Mouse (Mus musculus) heart, embryonic 13.5 days (tissue): ENCODE data around the gene Slc22a1. TPM values are rescaled to one million over a fixed set of nuclear protein-coding genes. Genes with fewer than 3 reads are reported as not detected.

Experiments
- ATAC-seq: fragments of 200-750 bp; cut with Nextera tagmentation; 2 replicates; pipeline ENCODE4 v1.8.0; 2017; ENCODE audit warnings: moderate TSS enrichment; ENCODE audit not compliant: insufficient number of reproducible peaks, low FRiP score, low TSS enrichment; ENCODE audit errors: extremely low read depth
- H3K27ac ChIP-seq: fragments of 300-500 bp; sonication (generic); replicated peaks from 2 replicates; pipeline ENCODE4 v1.5.1; 2015; ENCODE audit warnings: moderate library complexity, mild to moderate bottlenecking, inconsistent platforms
- H3K27me3 ChIP-seq: fragments of 300-500 bp; sonication (generic); replicated peaks from 2 replicates; pipeline ENCODE4 v1.6.1; 2015; ENCODE audit warnings: mild to moderate bottlenecking, inconsistent platforms
- H3K36me3 ChIP-seq: fragments of 300-500 bp; sonication (generic); 2 replicates; pipeline ENCODE4 v1.6.1; 2015; ENCODE audit warnings: mild to moderate bottlenecking, inconsistent platforms
- H3K4me1 ChIP-seq: fragments of 300-500 bp; sonication (generic); 2 replicates; pipeline ENCODE4 v1.6.1; 2015; ENCODE audit warnings: inconsistent platforms
- H3K4me2 ChIP-seq: fragments of 300-500 bp; sonication (generic); 2 replicates; pipeline ENCODE4 v1.6.1; 2015; ENCODE audit warnings: inconsistent platforms, mild to moderate bottlenecking, moderate library complexity
- H3K4me3 ChIP-seq: fragments of 300-500 bp; sonication (generic); 2 replicates; pipeline ENCODE4 v1.5.1; 2015; ENCODE audit warnings: moderate library complexity, mild to moderate bottlenecking, inconsistent platforms
- H3K9ac ChIP-seq: fragments of 300-500 bp; sonication (generic); 2 replicates; pipeline ENCODE4 v1.6.1; 2015; ENCODE audit warnings: inconsistent platforms, mild to moderate bottlenecking, moderate library complexity
- H3K9me3 ChIP-seq: fragments of 300-500 bp; sonication (generic); 2 replicates; pipeline ENCODE4 v1.6.1; 2016; ENCODE audit warnings: inconsistent platforms
- WGBS: fragments of 180-500 bp; shearing (Covaris S2); methylation state at CpG from one replicate; pipeline ENCODE4 v1.1.7; 2015; ENCODE audit warnings: mixed read lengths; 5-methylcytosine and 5-hydroxymethylcytosine counted together
- polyA plus RNA-seq: library from polyadenylated mRNA; unstranded; fragments of >200 nt; fragmentation: Nextera tagmentation; extraction: Ambion mirVana; gene quantifications from 2 replicates; pipeline ENCODE4 v1.2.1, GENCODE M21; 2015

Slc22a1 gene
- polyA plus RNA-seq, 1 experiment from 2014 or later, result 15.1 TPM

- Histone ChIP-seq H3K9ac (no peak overlapping the region), H3K27me3 (no peaks in the 10 kb centered on the region), H3K4me1 (peaks cover 15% of the 10 kb centered on the region), H3K27ac (no peak overlapping the region), H3K9me3 (no peaks in the 10 kb centered on the region), H3K36me3 (no peaks in the 10 kb centered on the region), H3K4me2 (no peak overlapping the region), H3K4me3 (no peak overlapping the region)
- no peak for ATAC-seq
- WGBS, result 63% methylated on average over 13 of the region's 13 CpGs
Observed at GRCm38 (mm10) chr17:12660572-12661260, 14.9 kb downstream of the Slc22a1 start.

- H3K4me3 ChIP-seq, result no peak overlapping the region
- no peak overlapping the region for H3K27ac ChIP-seq
- no peak for ATAC-seq
- no peaks in the 10 kb centered on the region for H3K9me3 ChIP-seq
- H3K4me1 ChIP-seq, result peaks cover 14% of the 10 kb centered on the region
- no peaks in the 10 kb centered on the region for H3K27me3 ChIP-seq
- H3K36me3 ChIP-seq, result no peaks in the 10 kb centered on the region
- H3K9ac ChIP-seq, result no peak overlapping the region
- WGBS, result 89% methylated on average over 10 of the region's 10 CpGs
- H3K4me2 ChIP-seq, result no peak overlapping the region
Observed at GRCm38 (mm10) chr17:12659233-12659632, 16.4 kb downstream of the Slc22a1 start.

- no peak overlapping the region for H3K27ac ChIP-seq
- no peak overlapping the region for H3K4me3 ChIP-seq
- H3K9ac ChIP-seq, result no peak overlapping the region
- H3K36me3 ChIP-seq, result no peaks in the 10 kb centered on the region
- H3K9me3 ChIP-seq, result no peaks in the 10 kb centered on the region
- H3K4me2 ChIP-seq, result no peak overlapping the region
- no peak for ATAC-seq
- H3K27me3 ChIP-seq, result no peaks in the 10 kb centered on the region
- H3K4me1 ChIP-seq, result peaks cover 9% of the 10 kb centered on the region
- 70% methylated on average over 7 of the region's 7 CpGs for WGBS
Observed at GRCm38 (mm10) chr17:12658784-12659183, 16.8 kb downstream of the Slc22a1 start.

GRCm38 (mm10) chr17:12655826-12656225, 19.8 kb downstream of the Slc22a1 start:
- no peak overlapping the region for H3K4me3 ChIP-seq
- no peaks in the 10 kb centered on the region for H3K36me3 ChIP-seq
- no peak overlapping the region for H3K27ac ChIP-seq
- no peak overlapping the region for H3K4me2 ChIP-seq
- ATAC-seq, result no peak
- H3K27me3 ChIP-seq, result no peaks in the 10 kb centered on the region
- 61% methylated on average over 7 of the region's 7 CpGs for WGBS
- peaks cover 19% of the 10 kb centered on the region for H3K4me1 ChIP-seq
- no peaks in the 10 kb centered on the region for H3K9me3 ChIP-seq
- H3K9ac ChIP-seq, result no peak overlapping the region

- no peak for ATAC-seq
- Histone ChIP-seq H3K27ac (no peak overlapping the region), H3K4me3 (no peak overlapping the region), H3K27me3 (no peaks in the 10 kb centered on the region), H3K36me3 (no peaks in the 10 kb centered on the region), H3K4me2 (no peak overlapping the region), H3K9ac (no peak overlapping the region), H3K4me1 (peaks cover 19% of the 10 kb centered on the region), H3K9me3 (no peaks in the 10 kb centered on the region)
- WGBS, result 87% methylated on average over 3 of the region's 3 CpGs
Observed at GRCm38 (mm10) chr17:12654061-12654460, 21.6 kb downstream of the Slc22a1 start.

GRCm38 (mm10) chr17:12652604-12653003, 23.0 kb downstream of the Slc22a1 start:
- Histone ChIP-seq H3K4me1 (peaks cover 19% of the 10 kb centered on the region), H3K9ac (no peak overlapping the region), H3K27ac (peak overlapping the region; percentile 50), H3K9me3 (no peaks in the 10 kb centered on the region), H3K4me2 (0 out of 2 replicates have a peak overlapping the region, but pooled peaks have one; percentile 3), H3K27me3 (no peaks in the 10 kb centered on the region), H3K4me3 (no peak overlapping the region), H3K36me3 (peaks cover 2% of the 10 kb centered on the region; the same call in 1 of the 2 replicates)
- 52% methylated on average over 11 of the region's 11 CpGs for WGBS
- ATAC-seq, result no peak

GRCm38 (mm10) chr17:12645461-12645860, 30.2 kb downstream of the Slc22a1 start:
- Histone ChIP-seq H3K36me3 (peaks cover 5% of the 10 kb centered on the region; the same call in 1 of the 2 replicates), H3K9me3 (no peaks in the 10 kb centered on the region), H3K27ac (no peak overlapping the region), H3K9ac (no peak overlapping the region), H3K27me3 (no peaks in the 10 kb centered on the region), H3K4me1 (no peaks in the 10 kb centered on the region), H3K4me3 (no peak overlapping the region), H3K4me2 (no peak overlapping the region)
- WGBS, result 89% methylated on average over 5 of the region's 5 CpGs
- no peak for ATAC-seq

- Histone ChIP-seq H3K4me3 (no peak overlapping the region), H3K4me1 (no peaks in the 10 kb centered on the region), H3K36me3 (0 out of 2 replicates have a peak, but pooled peaks cover 3% of the 10 kb centered on the region), H3K9ac (no peak overlapping the region), H3K27me3 (peaks cover 15% of the 10 kb centered on the region), H3K4me2 (no peak overlapping the region), H3K27ac (no peak overlapping the region), H3K9me3 (no peaks in the 10 kb centered on the region)
- WGBS, result 51% methylated on average over 4 of the region's 4 CpGs
- no peak for ATAC-seq
Observed at GRCm38 (mm10) chr17:12641087-12641486, 34.5 kb downstream of the Slc22a1 start.

- Histone ChIP-seq H3K4me1 (no peaks in the 10 kb centered on the region; the same call in 1 of the 2 replicates), H3K9ac (no peak overlapping the region), H3K27ac (no peak overlapping the region), H3K27me3 (peaks cover 15% of the 10 kb centered on the region), H3K36me3 (0 out of 2 replicates have a peak, but pooled peaks cover 3% of the 10 kb centered on the region), H3K4me2 (no peak overlapping the region), H3K4me3 (no peak overlapping the region), H3K9me3 (no peaks in the 10 kb centered on the region)
- ATAC-seq, result no peak
- 87% methylated on average over 3 of the region's 3 CpGs for WGBS
Observed at GRCm38 (mm10) chr17:12639585-12639984, 36.0 kb downstream of the Slc22a1 start.

- H3K4me1 ChIP-seq, result peaks cover 20% of the 10 kb centered on the region
- no peak overlapping the region for H3K4me2 ChIP-seq
- no peak overlapping the region for H3K4me3 ChIP-seq
- no peak for ATAC-seq
- no peak overlapping the region for H3K9ac ChIP-seq
- H3K27me3 ChIP-seq, result peaks cover 15% of the 10 kb centered on the region
- 55% methylated on average over 4 of the region's 4 CpGs for WGBS
- no peaks in the 10 kb centered on the region for H3K9me3 ChIP-seq
- H3K36me3 ChIP-seq, result no peaks in the 10 kb centered on the region
- no peak overlapping the region for H3K27ac ChIP-seq
Observed at GRCm38 (mm10) chr17:12634814-12635213, 40.8 kb downstream of the Slc22a1 start.

- peaks cover 20% of the 10 kb centered on the region for H3K4me1 ChIP-seq
- H3K27me3 ChIP-seq, result no peaks in the 10 kb centered on the region; the same call in 1 of the 2 replicates
- peak overlapping the region; percentile 61 for H3K27ac ChIP-seq
- 16% methylated on average over 7 of the region's 7 CpGs for WGBS
- ATAC-seq, result peak; percentile 58
- peak overlapping the region; percentile 3; the same call in 1 of the 2 replicates for H3K4me2 ChIP-seq
- H3K9me3 ChIP-seq, result no peaks in the 10 kb centered on the region
- H3K4me3 ChIP-seq, result no peak overlapping the region
- H3K9ac ChIP-seq, result peak overlapping the region; percentile 42; the same call in 1 of the 2 replicates
- H3K36me3 ChIP-seq, result no peaks in the 10 kb centered on the region
Observed at GRCm38 (mm10) chr17:12631771-12632600, 43.6 kb downstream of the Slc22a1 start.
